Mouse (Mus musculus) MEL (cell line): ENCODE results near the gene Bcas3.

ENCODE experiments used
- CTCF ChIP-seq, 3 experiments: IDR thresholded peaks in 2 of 3; conservative IDR thresholded peaks in 1 of 3; 2 replicates each; pipeline ENCODE4 v1.5.1; 2011 to 2012; ENCODE audit warnings: low read length in 3 of 3, low read depth in 2 of 3, mild to moderate bottlenecking in 2 of 3, improper control_type of control experiment in 1 of 3, inconsistent platforms in 1 of 3, mixed read lengths in 1 of 3, moderate library complexity in 1 of 3; ENCODE audit not compliant: control insufficient read depth in 1 of 3, insufficient read depth in 1 of 3, poor library complexity in 1 of 3, severe bottlenecking in 1 of 3
- ETS1 ChIP-seq: IDR thresholded peaks from 2 replicates; pipeline ENCODE4 v1.6.1; 2012; ENCODE audit warnings: low read depth, mild to moderate bottlenecking, inconsistent platforms, low read length, improper control_type of control experiment, moderate library complexity
- GABPA ChIP-seq: IDR thresholded peaks from 2 replicates; pipeline ENCODE4 v1.6.1; 2012; ENCODE audit warnings: low read depth, mild to moderate bottlenecking, inconsistent platforms, low read length, improper control_type of control experiment, moderate library complexity
- HCFC1 ChIP-seq: IDR thresholded peaks from 2 replicates; pipeline ENCODE4 v1.6.1; 2012; ENCODE audit warnings: low read depth, mild to moderate bottlenecking, inconsistent platforms, low read length, improper control_type of control experiment, moderate library complexity
- KAT2A ChIP-seq: conservative IDR thresholded peaks from 2 replicates; pipeline ENCODE4 v1.6.1; 2012; ENCODE audit warnings: low read depth, low read length, improper control_type of control experiment, inconsistent platforms
- SMC3 ChIP-seq: IDR thresholded peaks from 2 replicates; pipeline ENCODE4 v1.6.1; 2011; ENCODE audit warnings: low read depth, low read length, improper control_type of control experiment

DNA sequence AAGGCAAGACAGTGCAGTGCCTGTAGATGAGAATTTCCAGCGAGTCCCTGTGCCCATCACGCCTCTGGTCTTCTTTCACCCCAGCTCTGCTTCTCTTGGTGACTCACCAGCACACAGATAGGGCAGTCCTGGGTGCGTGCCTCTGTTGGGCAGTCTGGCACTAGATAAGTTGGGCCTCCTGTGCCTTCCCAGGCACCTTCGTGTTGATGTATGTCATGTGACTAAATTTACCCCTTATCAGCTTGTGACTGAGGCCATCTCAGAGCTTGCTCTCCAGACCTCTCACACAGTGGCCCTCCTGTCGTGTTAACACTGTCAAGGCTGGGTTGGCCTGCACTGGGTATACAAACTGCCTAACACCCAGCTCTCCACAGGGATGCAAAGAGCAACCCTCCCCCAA is 451.1 kb downstream of the Bcas3 start:
- no peak for TF ChIP-seq GABPA
- no peak for TF ChIP-seq CTCF (IDR thresholded peaks at IDR 0.05 in 2 of 3, conservative IDR thresholded peaks at IDR 0.05 in 1 of 3; ENCODE audit: control insufficient read depth in 1 of 3, insufficient read depth in 1 of 3, low read depth in 2 of 3, low read length in 3 of 3, poor library complexity in 1 of 3, severe bottlenecking in 1 of 3)
- TF ChIP-seq ETS1: no peak
- no peak for TF ChIP-seq HCFC1
- no peak for TF ChIP-seq SMC3
- TF ChIP-seq KAT2A: no peak
